Mouse (Mus musculus) lung, adult 2 months (tissue): Measurements from ENCODE around the gene Ppm1l. TPM values are rescaled to one million over a fixed set of nuclear protein-coding genes. Genes with fewer than 3 reads are reported as not detected.

Experiments used
- DNase-seq: peaks from one replicate; pipeline ENCODE4 v3.0.0; 2022
- H3K4me1 ChIP-seq: fragments of 200-500 bp; 2 replicates; pipeline ENCODE4 v1.6.1; 2011; ENCODE audit warnings: low read length; ENCODE audit not compliant: control insufficient read depth, insufficient read depth
- H3K4me3 ChIP-seq: fragments of 200-500 bp; replicated peaks from 2 replicates; pipeline ENCODE3; 2011; ENCODE audit warnings: low read depth, mild to moderate bottlenecking, control low read depth, low read length; ENCODE audit errors: extremely low read depth
- CTCF ChIP-seq: fragments of 200-500 bp; IDR thresholded peaks from 2 replicates; pipeline ENCODE4 v1.5.1; 2011; ENCODE audit warnings: mild to moderate bottlenecking, low read length, control low read depth; ENCODE audit not compliant: insufficient read depth
- POLR2A ChIP-seq: fragments of 200-500 bp; IDR thresholded peaks from 2 replicates; pipeline ENCODE4 v1.6.1; 2011; ENCODE audit warnings: low read depth, mild to moderate bottlenecking, control low read depth, low read length, borderline replicate concordance; ENCODE audit errors: extremely low read depth
- WGBS: fragments of 180-500 bp; shearing (Covaris S2); methylation state at CpG from one replicate; pipeline ENCODE4 v1.1.7; 2018; 5-methylcytosine and 5-hydroxymethylcytosine counted together
- polyA plus RNA-seq: library from polyadenylated mRNA; depleted of rRNA; stranded (reverse); fragments of >200 nt; gene quantifications from 2 replicates; pipeline ENCODE4 v1.2.3, GENCODE M21; 2012

The Ppm1l gene
- polyA plus RNA-seq, 1 experiment = 5.2 TPM

- WGBS = 84% methylated on average over 3 of the region's 3 CpGs
- TF ChIP-seq POLR2A = no peak
- TF ChIP-seq CTCF = no peak
- DNase-seq = no peak
- H3K4me1 ChIP-seq = no peaks in the 10 kb centered on the region
- no peak overlapping the region for H3K4me3 ChIP-seq
These were observed 132.4 kb downstream of the Ppm1l start for GRCm38 (mm10) chr3:69449041-69449440.

- Histone ChIP-seq H3K4me3 (no peak overlapping the region), H3K4me1 (no peaks in the 10 kb centered on the region)
- DNase-seq = peak; percentile 7
- 69% methylated on average over 3 of the region's 3 CpGs for WGBS
- TF ChIP-seq POLR2A = no peak
- no peak for TF ChIP-seq CTCF
These were observed 137.7 kb downstream of the Ppm1l start for GRCm38 (mm10) chr3:69454330-69454729.

- DNase-seq = no peak
- H3K4me3 ChIP-seq = no peak overlapping the region
- TF ChIP-seq POLR2A = no peak
- no peak for TF ChIP-seq CTCF
- 85% methylated on average over 5 of the region's 5 CpGs for WGBS
- H3K4me1 ChIP-seq = no peaks in the 10 kb centered on the region
These were observed 139.4 kb downstream of the Ppm1l start for GRCm38 (mm10) chr3:69456071-69456470.

GRCm38 (mm10) chr3:69458756-69459155 is 142.1 kb downstream of the Ppm1l start:
- WGBS = 75% methylated on average over 6 of the region's 6 CpGs
- TF ChIP-seq POLR2A = no peak
- no peak for TF ChIP-seq CTCF
- no peak overlapping the region for H3K4me3 ChIP-seq
- no peaks in the 10 kb centered on the region for H3K4me1 ChIP-seq
- DNase-seq = no peak

GRCm38 (mm10) chr3:69461956-69462355 is 145.3 kb downstream of the Ppm1l start:
- no peak overlapping the region for H3K4me3 ChIP-seq
- 43% methylated on average over 1 of the region's 1 CpGs for WGBS
- DNase-seq = no peak
- TF ChIP-seq CTCF (no peak), POLR2A (no peak)
- no peaks in the 10 kb centered on the region for H3K4me1 ChIP-seq

- H3K4me1 ChIP-seq = no peaks in the 10 kb centered on the region
- H3K4me3 ChIP-seq = no peak overlapping the region
- no peak for DNase-seq
- WGBS = 92% methylated on average over 4 of the region's 4 CpGs
- no peak for TF ChIP-seq POLR2A
- TF ChIP-seq CTCF = no peak
These were observed 149.1 kb downstream of the Ppm1l start for GRCm38 (mm10) chr3:69465751-69466150.

- no peak for DNase-seq
- H3K4me1 ChIP-seq = no peaks in the 10 kb centered on the region
- 41% methylated on average over 9 of the region's 9 CpGs for WGBS
- TF ChIP-seq POLR2A = no peak
- no peak for TF ChIP-seq CTCF
- H3K4me3 ChIP-seq = no peak overlapping the region
These were observed 151.8 kb downstream of the Ppm1l start for GRCm38 (mm10) chr3:69468280-69469008.

GRCm38 (mm10) chr3:69469463-69470141 is 152.9 kb downstream of the Ppm1l start:
- Histone ChIP-seq H3K4me3 (no peak overlapping the region), H3K4me1 (no peaks in the 10 kb centered on the region)
- DNase-seq = no peak
- 26% methylated on average over 6 of the region's 6 CpGs for WGBS
- no peak for TF ChIP-seq POLR2A
- TF ChIP-seq CTCF = no peak

GRCm38 (mm10) chr3:69470142-69470796 is 153.6 kb downstream of the Ppm1l start:
- TF ChIP-seq CTCF (no peak), POLR2A (no peak)
- DNase-seq = no peak
- Histone ChIP-seq H3K4me3 (no peak overlapping the region), H3K4me1 (no peaks in the 10 kb centered on the region)
- WGBS = 89% methylated on average over 11 of the region's 11 CpGs
